Mouse (Mus musculus) kidney, postnatal 36 days (tissue): ENCODE data around the gene Ccdc117.
"Not testable (repeated sequence)": the region's sequence is repeated elsewhere in the genome, so short reads cannot be mapped to it uniquely, and the experiment has no call there.

Source experiments
- DNase-seq, 2 experiments: peaks; one replicate each; pipeline ENCODE4 v3.0.0; 2021 to 2022; ENCODE audit warnings: mixed read lengths in 2 of 2

The Ccdc117 gene

DNA sequence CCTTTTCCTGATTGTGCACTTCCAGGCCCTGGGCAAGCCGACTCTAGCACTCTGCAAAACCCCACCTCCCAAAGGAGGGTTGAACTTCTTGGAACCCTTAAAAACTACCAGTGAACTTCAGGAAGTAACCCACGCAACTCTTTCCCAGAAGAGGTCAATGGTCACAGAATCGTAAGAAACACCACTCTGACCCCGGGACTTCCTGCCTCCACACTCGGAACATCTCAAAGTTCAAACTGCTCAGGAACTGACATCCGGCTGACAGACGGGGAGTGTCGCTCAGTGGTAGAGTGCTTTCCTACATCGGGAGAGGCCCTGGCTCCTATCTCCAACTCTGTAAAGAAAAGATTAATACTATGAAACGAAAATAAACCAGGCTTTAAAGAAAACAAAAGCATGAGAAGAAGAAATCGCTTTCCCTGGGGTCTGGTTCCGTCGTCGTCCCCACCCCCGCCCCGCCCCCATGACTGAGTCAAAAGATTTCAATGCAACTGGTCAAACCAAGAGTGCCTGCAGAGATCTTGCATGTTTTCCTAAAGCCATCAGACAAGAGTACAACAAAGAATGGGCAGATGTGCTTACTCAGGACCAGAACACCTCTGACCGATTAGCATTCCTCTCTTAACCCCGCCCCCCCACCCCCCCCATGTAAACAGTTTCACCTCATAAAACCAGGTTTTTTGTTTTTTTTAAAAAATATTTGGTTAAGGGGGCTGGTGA, 36.0 kb downstream of the Ccdc117 start:
- DNase-seq = peak; percentile 77 to 89

- DNase-seq = no peak
Measured at GRCm38 (mm10) chr11:5502351-5503051, 39.5 kb downstream of the Ccdc117 start.

- DNase-seq = no peak
Measured at GRCm38 (mm10) chr11:5500903-5501741, 40.9 kb downstream of the Ccdc117 start.

DNA sequence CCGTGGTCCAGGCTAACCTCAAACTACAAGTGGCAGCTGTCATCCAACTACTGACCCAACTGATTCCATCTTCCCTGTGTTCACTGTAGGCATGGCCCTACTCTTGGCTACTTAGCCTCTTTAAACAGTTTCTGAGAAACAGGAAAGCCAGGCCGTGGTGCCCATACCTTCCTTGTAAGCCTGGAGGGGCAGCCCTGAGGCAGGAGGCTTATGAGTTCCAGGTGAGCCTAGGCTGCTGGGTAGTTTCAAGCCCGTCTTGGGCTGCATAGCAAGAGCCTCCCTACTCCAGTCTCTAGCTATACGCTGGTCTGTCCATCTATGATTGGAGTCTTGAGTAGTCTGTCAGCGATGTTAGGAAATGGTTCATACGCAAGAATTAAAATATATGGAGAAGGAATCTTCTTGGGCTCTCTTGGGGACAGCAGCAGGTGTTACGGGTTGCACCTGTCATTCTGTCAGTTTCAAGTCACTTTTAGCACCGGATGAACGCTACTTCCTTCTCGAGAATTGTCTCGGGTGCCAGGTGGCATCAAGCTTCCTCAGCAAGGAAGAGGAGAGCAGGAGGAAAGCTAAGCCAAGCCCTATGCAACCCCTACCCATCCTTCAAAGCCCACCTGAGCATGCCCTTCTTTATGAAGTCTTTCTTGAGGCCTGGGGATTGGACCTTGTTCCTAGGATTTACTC, 41.9 kb downstream of the Ccdc117 start:
- no peak for DNase-seq

GRCm38 (mm10) chr11:5498931-5499661, 42.9 kb downstream of the Ccdc117 start:
- DNase-seq = peak; percentile 65 to 74

DNA sequence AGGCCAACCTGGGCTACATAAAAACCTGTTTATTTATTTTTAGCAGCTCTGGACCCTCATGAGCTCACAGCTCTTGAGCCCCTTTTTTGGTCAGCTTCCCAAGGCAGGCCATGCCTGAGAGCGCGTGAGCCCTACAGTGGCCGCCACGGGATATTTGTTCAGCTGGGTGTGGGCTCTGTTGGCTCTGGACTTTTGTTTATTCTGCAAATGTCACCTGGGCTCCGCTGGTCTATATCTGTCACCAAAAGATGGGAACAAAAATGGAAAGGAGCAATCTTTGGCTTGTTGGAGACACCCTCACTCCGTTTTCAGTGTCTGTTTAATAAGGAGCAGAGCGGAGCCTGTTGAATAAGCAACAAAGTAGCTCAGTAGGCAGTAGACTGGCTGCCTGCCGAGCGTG, 43.6 kb downstream of the Ccdc117 start:
- no peak for DNase-seq

- no peak for DNase-seq
Measured at GRCm38 (mm10) chr11:5496559-5497248, 45.3 kb downstream of the Ccdc117 start.

- DNase-seq = no peak
Measured at GRCm38 (mm10) chr11:5495906-5496305, 46.1 kb downstream of the Ccdc117 start.

DNA sequence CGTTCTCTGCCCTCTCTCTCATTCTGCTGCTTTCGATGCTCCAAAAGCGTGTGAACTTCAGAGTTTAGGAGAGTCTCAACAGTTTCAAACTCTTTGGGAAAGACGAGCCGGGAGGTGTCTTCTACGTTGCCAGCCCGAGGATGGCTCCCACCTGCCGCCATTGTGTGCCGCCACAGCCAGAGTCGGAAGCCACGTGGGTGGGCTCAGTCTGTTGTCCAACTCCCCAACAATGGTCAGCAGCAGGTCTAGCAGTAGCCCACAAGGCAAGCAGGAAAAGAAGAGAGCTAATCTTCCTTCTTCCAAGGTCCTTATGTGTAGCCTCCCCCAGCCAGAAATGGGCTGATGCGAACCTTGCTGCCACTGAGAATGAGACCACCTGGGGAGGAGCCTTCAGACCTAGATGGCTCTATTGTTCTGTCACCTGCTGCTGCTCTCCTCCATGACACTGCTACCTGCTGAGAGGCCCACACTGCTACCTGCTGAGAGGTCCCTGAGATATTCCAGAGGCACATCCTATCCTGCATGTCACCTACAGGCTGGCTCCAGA, 46.6 kb downstream of the Ccdc117 start:
- DNase-seq = no peak

- no peak for DNase-seq
Measured at GRCm38 (mm10) chr11:5493869-5494268, 48.1 kb downstream of the Ccdc117 start.

GRCm38 (mm10) chr11:5491912-5492311, 50.1 kb downstream of the Ccdc117 start:
- no peak for DNase-seq

DNA sequence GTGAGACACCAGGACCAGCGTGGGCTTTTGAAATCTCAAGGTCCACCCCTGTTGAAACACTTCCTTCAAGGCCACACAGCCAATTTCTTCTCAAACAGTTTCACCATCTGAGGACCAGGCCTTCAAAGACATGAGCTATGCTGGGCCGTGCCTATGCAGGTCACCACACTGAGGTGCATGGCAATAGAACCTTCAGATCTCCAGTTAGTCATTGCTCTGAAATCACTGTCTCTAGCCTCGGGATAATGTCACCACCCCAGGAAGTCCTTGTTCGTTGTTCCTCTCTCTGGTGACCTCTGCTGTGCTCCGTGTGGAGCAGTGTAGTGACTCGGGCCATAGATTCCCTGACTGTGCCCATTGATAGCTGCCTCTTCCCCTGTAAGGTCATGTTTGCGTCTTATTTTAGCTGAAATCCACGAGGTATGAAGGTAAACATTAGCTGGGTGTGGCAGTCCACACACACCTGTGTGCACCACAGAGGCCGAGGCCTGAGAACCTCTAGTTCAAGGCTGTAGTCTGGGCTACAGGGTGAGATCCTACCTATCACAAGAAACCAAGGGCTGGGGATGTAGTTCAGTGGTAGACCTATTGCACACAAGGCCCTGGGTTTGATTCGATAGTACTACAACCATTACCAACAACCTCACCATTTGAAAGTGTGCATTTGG, 50.9 kb downstream of the Ccdc117 start:
- DNase-seq = no peak

- DNase-seq = not testable (repeated sequence)
Measured at GRCm38 (mm10) chr11:5489433-5489832, 52.6 kb downstream of the Ccdc117 start.

- peak; percentile 91 to 93 for DNase-seq
Measured at GRCm38 (mm10) chr11:5485193-5486011, 56.6 kb downstream of the Ccdc117 start.

GRCm38 (mm10) chr11:5482581-5482980, 59.4 kb downstream of the Ccdc117 start:
- DNase-seq = no peak
